Mouse (Mus musculus) MEL (cell line): ENCODE measurements around the gene Trpm1.

ENCODE experiments used
- CHD1 ChIP-seq: IDR thresholded peaks from 2 replicates; pipeline ENCODE4 v1.6.1; 2012; ENCODE audit warnings: low read depth, mild to moderate bottlenecking, inconsistent platforms, low read length, improper control_type of control experiment
- CTCF ChIP-seq, 3 experiments: IDR thresholded peaks in 2 of 3; conservative IDR thresholded peaks in 1 of 3; 2 replicates each; pipeline ENCODE4 v1.5.1; 2011 to 2012; ENCODE audit warnings: low read length in 3 of 3, low read depth in 2 of 3, mild to moderate bottlenecking in 2 of 3, improper control_type of control experiment in 1 of 3, inconsistent platforms in 1 of 3, mixed read lengths in 1 of 3, moderate library complexity in 1 of 3; ENCODE audit not compliant: control insufficient read depth in 1 of 3, insufficient read depth in 1 of 3, poor library complexity in 1 of 3, severe bottlenecking in 1 of 3
- HCFC1 ChIP-seq: IDR thresholded peaks from 2 replicates; pipeline ENCODE4 v1.6.1; 2012; ENCODE audit warnings: low read depth, mild to moderate bottlenecking, inconsistent platforms, low read length, improper control_type of control experiment, moderate library complexity
- JUND ChIP-seq: IDR thresholded peaks from 2 replicates; pipeline ENCODE4 v1.6.1; 2011; ENCODE audit warnings: low read depth, mild to moderate bottlenecking, improper control_type of control experiment, low read length
- KAT2A ChIP-seq: conservative IDR thresholded peaks from 2 replicates; pipeline ENCODE4 v1.6.1; 2012; ENCODE audit warnings: low read depth, low read length, improper control_type of control experiment, inconsistent platforms
- MEF2A ChIP-seq: IDR thresholded peaks from 2 replicates; pipeline ENCODE4 v1.6.1; 2014; ENCODE audit warnings: low read depth, mild to moderate bottlenecking, inconsistent platforms, low read length, improper control_type of control experiment; ENCODE audit not compliant: poor library complexity, insufficient replicate concordance, severe bottlenecking; ENCODE audit errors: extremely low read depth
- POLR2A ChIP-seq, 2 experiments: IDR thresholded peaks; 2 replicates each; pipeline ENCODE4 v1.6.1; 2011 to 2012; ENCODE audit warnings: low read length in 2 of 2, mild to moderate bottlenecking in 2 of 2, control low read depth in 1 of 2, improper control_type of control experiment in 1 of 2, low read depth in 1 of 2, moderate library complexity in 1 of 2; ENCODE audit not compliant: control insufficient read depth in 1 of 2, insufficient read depth in 1 of 2, poor library complexity in 1 of 2
- TAL1 ChIP-seq: IDR thresholded peaks from 2 replicates; pipeline ENCODE4 v1.6.1; 2012; ENCODE audit warnings: mild to moderate bottlenecking, inconsistent platforms, low read length, moderate library complexity, mixed read lengths
- TBP ChIP-seq: IDR thresholded peaks from 2 replicates; pipeline ENCODE4 v1.8.0; 2011; ENCODE audit warnings: low read depth, low read length, improper control_type of control experiment

DNA sequence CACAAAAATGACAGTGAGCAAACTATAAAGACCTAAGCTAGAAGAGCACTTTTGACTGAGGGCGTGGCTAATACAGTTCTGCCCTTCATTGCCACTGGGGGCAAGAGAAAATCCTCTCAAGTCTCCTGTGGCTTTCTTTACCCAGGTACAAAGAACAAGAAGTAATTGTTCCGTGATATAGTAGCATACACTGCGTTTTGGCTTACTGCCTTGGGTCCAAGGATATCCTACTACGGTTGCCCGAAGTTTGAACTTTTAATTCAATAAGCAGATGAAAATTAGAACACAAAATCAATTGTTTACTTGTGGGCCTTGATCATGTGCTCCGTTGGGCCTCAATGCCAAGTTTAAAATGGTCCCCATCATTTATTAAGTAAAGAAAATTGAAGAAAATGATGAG is 136.8 kb downstream of the Trpm1 start:
- TF ChIP-seq MEF2A (no peak), CTCF (IDR thresholded peaks at IDR 0.05 in 2 of 3, conservative IDR thresholded peaks at IDR 0.05 in 1 of 3; ENCODE audit: control insufficient read depth in 1 of 3, insufficient read depth in 1 of 3, low read depth in 2 of 3, low read length in 3 of 3, poor library complexity in 1 of 3, severe bottlenecking in 1 of 3) (no peak), POLR2A (IDR thresholded peaks at IDR 0.05; ENCODE audit: control insufficient read depth in 1 of 2, insufficient read depth in 1 of 2, low read depth in 1 of 2, low read length in 2 of 2, poor library complexity in 1 of 2) (no peak), KAT2A (no peak), TAL1 (no peak), CHD1 (no peak), HCFC1 (no peak), JUND (no peak), TBP (no peak)
